Mouse (Mus musculus) cerebellum, adult 8-10 months (tissue): ENCODE measurements at regions not wholly inside any gene's neighbourhood (a gene's known extent, or its start where the extent isn't known, plus 50 kb on each side); places are given as distances from the start of the nearest gene placed in this dataset.

ENCODE experiments used
- DNase-seq: peaks from one replicate; pipeline ENCODE4 v3.0.0; 2022

- no peak for DNase-seq
Measured at GRCm38 (mm10) chr4:110125067-110125784, 147.4 kb downstream of the Dmrta2 start.

GRCm38 (mm10) chr4:110127941-110128520, 150.2 kb downstream of the Dmrta2 start:
- DNase-seq = no peak

GRCm38 (mm10) chr4:110128918-110129317, 151.1 kb downstream of the Dmrta2 start:
- peak; percentile 65 for DNase-seq

- DNase-seq = no peak
Measured at GRCm38 (mm10) chr4:110129518-110129917, 151.7 kb downstream of the Dmrta2 start.

- no peak for DNase-seq
Measured at GRCm38 (mm10) chr4:110132061-110132460, 154.2 kb downstream of the Dmrta2 start.

- no peak for DNase-seq
Measured at GRCm38 (mm10) chr4:110134036-110134435, 156.2 kb downstream of the Dmrta2 start.

DNA sequence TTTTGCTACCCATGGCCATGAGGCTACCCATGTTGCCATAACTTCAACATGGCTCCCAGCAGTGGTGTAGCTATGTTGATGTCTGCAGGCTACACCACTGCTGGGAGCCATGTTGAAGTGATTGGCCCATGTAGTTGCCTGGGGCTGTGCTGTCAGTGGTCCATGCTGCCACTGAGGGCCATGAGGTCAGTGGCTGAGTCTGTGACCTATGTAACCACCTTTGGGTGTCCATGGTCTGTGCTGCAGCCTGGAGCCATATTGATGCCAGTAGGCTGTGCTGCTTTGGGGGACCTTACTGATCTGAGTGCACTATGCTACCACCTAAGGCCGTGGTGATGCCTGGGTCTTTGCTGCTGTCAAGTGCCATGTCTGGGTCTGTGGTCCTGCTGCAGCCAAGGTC, 167.4 kb downstream of the Dmrta2 start:
- DNase-seq = no peak

- DNase-seq = no peak
Measured at GRCm38 (mm10) chr4:110152103-110152946, 174.5 kb downstream of the Dmrta2 start.
